Mouse (Mus musculus): ENCODE measurements at regions not wholly inside any gene's neighbourhood (a gene's known extent, or its start where the extent isn't known, plus 50 kb on each side); places are given as distances from the start of the nearest gene placed in this dataset.

DNA sequence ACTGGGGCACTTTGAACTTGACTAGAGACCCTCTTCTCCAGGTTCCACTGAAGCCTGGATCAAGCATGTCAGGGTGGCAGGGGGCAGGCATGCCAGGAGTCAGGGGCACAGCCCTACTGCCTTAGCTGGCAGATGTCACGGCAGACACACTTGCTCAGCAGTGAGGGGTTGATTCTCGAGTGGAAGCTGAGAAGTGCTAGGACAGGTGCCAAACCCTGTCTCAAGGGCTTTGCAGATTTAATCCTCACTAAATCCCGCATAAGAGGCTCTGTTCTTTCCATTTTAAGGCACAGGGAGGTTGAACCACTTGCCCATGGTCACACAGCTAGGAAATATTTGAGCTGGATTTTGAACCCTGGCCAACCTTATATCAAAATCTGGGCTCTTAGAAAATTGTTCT, 223.5 kb upstream of the Mvb12b start:
- no peak for TF ChIP-seq POU5F1 (IDR thresholded peaks at IDR 0.05; ENCODE audit: borderline replicate concordance, low read length)
- TF ChIP-seq NANOG (IDR thresholded peaks at IDR 0.05; ENCODE audit: borderline replicate concordance, low read length) = no peak
- TF ChIP-seq CTCF (conservative IDR thresholded peaks at IDR 0.05; ENCODE audit: low read length) = no peak
- peaks cover 26% of the 10 kb centered on the region; the same call in 1 of the 2 replicates for H3K4me1 ChIP-seq (replicated peaks; ENCODE audit: low read depth, low read length)

GRCm38 (mm10) chr2:34110582-34110981, 222.8 kb upstream of the Mvb12b start:
- Histone ChIP-seq H3K36me3 (ENCODE audit: insufficient read depth, low read length) (no peaks in the 10 kb centered on the region), H3K4me3 (replicated peaks; ENCODE audit: low read length) (no peak overlapping the region), H3K9me3 (ENCODE audit: low read length) (no peaks in the 10 kb centered on the region; the same call in 1 of the 2 replicates), H3K27me3 (ENCODE audit: insufficient read depth, low read length) (peaks cover 58% of the 10 kb centered on the region), H3K4me1 (replicated peaks; ENCODE audit: low read depth, low read length) (peaks cover 26% of the 10 kb centered on the region; the same call in 1 of the 2 replicates)
- TF ChIP-seq NANOG (IDR thresholded peaks at IDR 0.05; ENCODE audit: borderline replicate concordance, low read length) (no peak), POU5F1 (IDR thresholded peaks at IDR 0.05; ENCODE audit: borderline replicate concordance, low read length) (no peak), CTCF (conservative IDR thresholded peaks at IDR 0.05; ENCODE audit: low read length) (no peak)

More for the DNA sequence above, 223.5 kb upstream of the Mvb12b start:
- Histone ChIP-seq H3K9me3 (ENCODE audit: low read length) (no peaks in the 10 kb centered on the region; the same call in 1 of the 2 replicates), H3K27me3 (ENCODE audit: insufficient read depth, low read length) (peaks cover 55% of the 10 kb centered on the region), H3K4me3 (replicated peaks; ENCODE audit: low read length) (no peak overlapping the region), H3K36me3 (ENCODE audit: insufficient read depth, low read length) (no peaks in the 10 kb centered on the region)

GRCm38 (mm10) chr2:34107566-34108303, 220.0 kb upstream of the Mvb12b start:
- Histone ChIP-seq H3K27me3 (ENCODE audit: insufficient read depth, low read length) (peaks cover 47% of the 10 kb centered on the region), H3K4me1 (replicated peaks; ENCODE audit: low read depth, low read length) (peaks cover 26% of the 10 kb centered on the region; the same call in 1 of the 2 replicates), H3K9me3 (ENCODE audit: low read length) (no peaks in the 10 kb centered on the region; the same call in 1 of the 2 replicates), H3K36me3 (ENCODE audit: insufficient read depth, low read length) (no peaks in the 10 kb centered on the region), H3K4me3 (replicated peaks; ENCODE audit: low read length) (peak overlapping the region; percentile 57)
- no peak for TF ChIP-seq NANOG (IDR thresholded peaks at IDR 0.05; ENCODE audit: borderline replicate concordance, low read length)
- no peak for TF ChIP-seq POU5F1 (IDR thresholded peaks at IDR 0.05; ENCODE audit: borderline replicate concordance, low read length)
- TF ChIP-seq CTCF (conservative IDR thresholded peaks at IDR 0.05; ENCODE audit: low read length) = no peak

DNA sequence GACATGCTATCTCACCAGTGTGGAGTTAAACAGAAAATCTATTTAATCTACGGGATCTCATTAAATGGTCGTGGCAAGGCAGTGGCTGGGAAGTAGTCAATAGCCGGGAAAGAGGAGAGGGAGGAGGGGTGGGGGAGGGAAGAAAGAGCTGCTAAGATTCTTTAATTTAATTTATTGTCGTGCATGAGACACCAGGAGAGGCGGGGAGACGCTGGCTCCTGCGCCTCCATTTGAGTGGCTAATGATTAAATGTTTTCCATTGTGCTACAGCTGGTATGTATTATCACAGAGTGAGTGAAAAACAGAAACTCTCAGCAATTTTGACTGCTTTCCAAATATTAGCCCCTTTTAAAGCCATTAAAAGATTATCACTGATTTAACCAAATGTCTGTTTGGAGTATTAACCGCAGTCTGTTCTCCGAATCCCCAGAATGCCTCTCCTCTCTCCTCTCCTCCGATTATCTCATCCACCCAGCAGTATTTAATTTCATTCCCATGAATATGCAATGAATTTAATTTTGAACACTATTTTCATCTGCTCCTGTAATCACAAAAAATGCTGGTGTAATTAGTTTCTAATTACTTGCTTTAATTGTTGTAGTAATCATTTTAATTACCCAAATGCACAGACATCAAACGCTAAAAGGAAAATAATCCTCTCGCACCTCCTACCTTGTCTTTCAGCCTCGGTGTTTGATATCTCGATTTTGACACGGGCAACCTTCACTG, 219.3 kb upstream of the Mvb12b start:
- H3K4me3 ChIP-seq (replicated peaks; ENCODE audit: low read length) = peak overlapping the region; percentile 57
- TF ChIP-seq CTCF (conservative IDR thresholded peaks at IDR 0.05; ENCODE audit: low read length) (no peak), POU5F1 (IDR thresholded peaks at IDR 0.05; ENCODE audit: borderline replicate concordance, low read length) (no peak), NANOG (IDR thresholded peaks at IDR 0.05; ENCODE audit: borderline replicate concordance, low read length) (no peak)
- H3K9me3 ChIP-seq (ENCODE audit: low read length) = no peaks in the 10 kb centered on the region; the same call in 1 of the 2 replicates
- H3K4me1 ChIP-seq (replicated peaks; ENCODE audit: low read depth, low read length) = peaks cover 26% of the 10 kb centered on the region; the same call in 1 of the 2 replicates
- no peaks in the 10 kb centered on the region for H3K36me3 ChIP-seq (ENCODE audit: insufficient read depth, low read length)
- peaks cover 43% of the 10 kb centered on the region for H3K27me3 ChIP-seq (ENCODE audit: insufficient read depth, low read length)

DNA sequence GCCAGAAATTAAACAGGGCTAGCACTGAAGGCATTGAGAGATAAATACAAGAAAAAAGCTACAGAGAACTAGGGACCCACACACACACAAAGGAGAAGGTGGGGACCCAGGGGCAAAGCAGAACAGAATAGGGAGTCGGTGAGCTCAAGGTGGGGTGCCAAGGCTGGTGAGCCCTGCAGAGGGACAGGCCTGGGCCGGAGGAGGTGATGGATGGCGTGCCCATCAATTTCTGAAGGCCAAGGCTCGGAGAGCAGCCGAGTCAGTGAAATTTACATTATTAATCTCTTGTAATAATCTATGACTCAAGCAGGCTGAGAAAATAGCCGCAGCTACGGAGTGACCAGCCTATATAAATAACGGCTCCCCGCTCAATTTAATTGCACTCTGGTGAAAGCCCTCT, 218.5 kb upstream of the Mvb12b start:
- TF ChIP-seq NANOG (IDR thresholded peaks at IDR 0.05; ENCODE audit: borderline replicate concordance, low read length) (no peak), CTCF (conservative IDR thresholded peaks at IDR 0.05; ENCODE audit: low read length) (no peak), POU5F1 (IDR thresholded peaks at IDR 0.05; ENCODE audit: borderline replicate concordance, low read length) (no peak)
- Histone ChIP-seq H3K4me1 (replicated peaks; ENCODE audit: low read depth, low read length) (peaks cover 26% of the 10 kb centered on the region; the same call in 1 of the 2 replicates), H3K4me3 (replicated peaks; ENCODE audit: low read length) (no peak overlapping the region), H3K27me3 (ENCODE audit: insufficient read depth, low read length) (peaks cover 40% of the 10 kb centered on the region), H3K36me3 (ENCODE audit: insufficient read depth, low read length) (no peaks in the 10 kb centered on the region), H3K9me3 (ENCODE audit: low read length) (no peaks in the 10 kb centered on the region)

GRCm38 (mm10) chr2:34105271-34106051, 217.7 kb upstream of the Mvb12b start:
- Histone ChIP-seq H3K36me3 (ENCODE audit: insufficient read depth, low read length) (no peaks in the 10 kb centered on the region), H3K4me3 (replicated peaks; ENCODE audit: low read length) (no peak overlapping the region), H3K27me3 (ENCODE audit: insufficient read depth, low read length) (peaks cover 35% of the 10 kb centered on the region), H3K9me3 (ENCODE audit: low read length) (no peaks in the 10 kb centered on the region), H3K4me1 (replicated peaks; ENCODE audit: low read depth, low read length) (peaks cover 20% of the 10 kb centered on the region; the same call in 1 of the 2 replicates)
- TF ChIP-seq NANOG (IDR thresholded peaks at IDR 0.05; ENCODE audit: borderline replicate concordance, low read length) (no peak), CTCF (conservative IDR thresholded peaks at IDR 0.05; ENCODE audit: low read length) (no peak), POU5F1 (IDR thresholded peaks at IDR 0.05; ENCODE audit: borderline replicate concordance, low read length) (no peak)

DNA sequence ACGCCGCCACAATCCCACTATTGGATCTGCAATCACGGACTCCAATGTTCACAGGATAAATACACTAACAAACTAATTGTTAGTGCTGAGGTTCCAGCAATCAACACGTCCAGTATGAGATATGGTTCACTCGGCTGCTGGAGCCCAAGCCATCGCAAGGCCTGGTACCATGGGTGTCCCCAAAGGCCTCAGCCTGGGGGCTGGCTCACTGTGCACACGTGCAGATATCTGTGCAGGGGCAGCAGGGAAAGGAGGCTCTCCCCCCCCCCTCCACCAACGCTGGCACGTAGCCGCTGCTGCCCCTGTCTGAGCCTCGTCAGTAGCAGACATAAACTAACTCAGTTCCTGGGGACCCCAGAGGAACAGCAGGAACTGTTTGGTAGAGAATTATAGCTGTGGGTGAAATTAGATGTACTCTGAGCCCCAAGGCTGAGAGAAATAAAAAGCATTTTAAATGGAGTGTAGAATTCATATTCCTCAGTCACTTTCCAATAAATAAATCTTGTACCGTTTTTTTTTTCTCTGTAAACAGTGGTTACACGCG, 210.3 kb upstream of the Mvb12b start:
- Histone ChIP-seq H3K36me3 (ENCODE audit: insufficient read depth, low read length) (no peaks in the 10 kb centered on the region), H3K4me3 (replicated peaks; ENCODE audit: low read length) (no peak overlapping the region), H3K4me1 (replicated peaks; ENCODE audit: low read depth, low read length) (no peaks in the 10 kb centered on the region), H3K9me3 (ENCODE audit: low read length) (no peaks in the 10 kb centered on the region), H3K27me3 (ENCODE audit: insufficient read depth, low read length) (peaks cover 7% of the 10 kb centered on the region; the same call in 1 of the 2 replicates)
- TF ChIP-seq POU5F1 (IDR thresholded peaks at IDR 0.05; ENCODE audit: borderline replicate concordance, low read length) = no peak
- no peak for TF ChIP-seq CTCF (conservative IDR thresholded peaks at IDR 0.05; ENCODE audit: low read length)
- no peak for TF ChIP-seq NANOG (IDR thresholded peaks at IDR 0.05; ENCODE audit: borderline replicate concordance, low read length)

Measured in E14TG2a.4 (cell line).